Mouse (Mus musculus) liver, embryonic 16.5 days (tissue): ENCODE results near the gene Myd88. TPM values are rescaled to one million over a fixed set of nuclear protein-coding genes. Genes with fewer than 3 reads are reported as not detected.

Source experiments
- ATAC-seq: fragments of 200-750 bp; cut with Nextera tagmentation; 2 replicates; pipeline ENCODE4 v1.8.0; 2017; ENCODE audit warnings: low read depth, mild to moderate bottlenecking, moderate number of reproducible peaks, moderate library complexity
- H3K27ac ChIP-seq: fragments of 300-500 bp; sonication (generic); 2 replicates; pipeline ENCODE4 v1.5.1; 2014; ENCODE audit warnings: mild to moderate bottlenecking, low read length
- H3K27me3 ChIP-seq: fragments of 300-500 bp; sonication (generic); 2 replicates; pipeline ENCODE4 v1.6.1; 2014; ENCODE audit warnings: low read depth, low read length, mixed read lengths; ENCODE audit not compliant: control insufficient read depth, insufficient read depth
- H3K36me3 ChIP-seq: fragments of 300-500 bp; sonication (generic); 2 replicates; pipeline ENCODE4 v1.6.1; 2014; ENCODE audit warnings: mild to moderate bottlenecking; ENCODE audit not compliant: control insufficient read depth, insufficient read depth
- H3K4me1 ChIP-seq: fragments of 300-500 bp; sonication (generic); 2 replicates; pipeline ENCODE4 v1.6.1; 2014; ENCODE audit warnings: low read depth, low read length, mixed read lengths; ENCODE audit not compliant: control insufficient read depth
- H3K4me2 ChIP-seq: fragments of 300-500 bp; sonication (generic); 2 replicates; pipeline ENCODE4 v1.6.1; 2014; ENCODE audit warnings: low read depth, low read length, mixed read lengths
- H3K4me3 ChIP-seq: fragments of 300-500 bp; sonication (generic); 2 replicates; pipeline ENCODE4 v1.5.1; 2014; ENCODE audit warnings: low read depth, mild to moderate bottlenecking, low read length
- H3K9ac ChIP-seq: fragments of 300-500 bp; sonication (generic); 2 replicates; pipeline ENCODE4 v1.6.1; 2014; ENCODE audit warnings: low read depth, low read length
- H3K9me3 ChIP-seq: fragments of 300-500 bp; sonication (generic); replicated peaks from 2 replicates; pipeline ENCODE4 v1.6.1; 2016; ENCODE audit warnings: low read length; ENCODE audit not compliant: control insufficient read depth
- WGBS: fragments of 180-500 bp; shearing (Covaris S2); extraction: QIAGEN DNeasy Blood & Tissue Kit; methylation state at CpG from one replicate; pipeline ENCODE4 v1.1.7; 2014; ENCODE audit not compliant: insufficient replicate concordance; 5-methylcytosine and 5-hydroxymethylcytosine counted together
- polyA plus RNA-seq: library from polyadenylated mRNA; unstranded; fragments of >200 nt; fragmentation: Nextera tagmentation; extraction: Ambion mirVana; gene quantifications from 2 replicates; pipeline ENCODE4 v1.2.1, GENCODE M21; 2015

The Myd88 gene
- polyA plus RNA-seq, 1 experiment from 2014 or later = 14.7 TPM

DNA sequence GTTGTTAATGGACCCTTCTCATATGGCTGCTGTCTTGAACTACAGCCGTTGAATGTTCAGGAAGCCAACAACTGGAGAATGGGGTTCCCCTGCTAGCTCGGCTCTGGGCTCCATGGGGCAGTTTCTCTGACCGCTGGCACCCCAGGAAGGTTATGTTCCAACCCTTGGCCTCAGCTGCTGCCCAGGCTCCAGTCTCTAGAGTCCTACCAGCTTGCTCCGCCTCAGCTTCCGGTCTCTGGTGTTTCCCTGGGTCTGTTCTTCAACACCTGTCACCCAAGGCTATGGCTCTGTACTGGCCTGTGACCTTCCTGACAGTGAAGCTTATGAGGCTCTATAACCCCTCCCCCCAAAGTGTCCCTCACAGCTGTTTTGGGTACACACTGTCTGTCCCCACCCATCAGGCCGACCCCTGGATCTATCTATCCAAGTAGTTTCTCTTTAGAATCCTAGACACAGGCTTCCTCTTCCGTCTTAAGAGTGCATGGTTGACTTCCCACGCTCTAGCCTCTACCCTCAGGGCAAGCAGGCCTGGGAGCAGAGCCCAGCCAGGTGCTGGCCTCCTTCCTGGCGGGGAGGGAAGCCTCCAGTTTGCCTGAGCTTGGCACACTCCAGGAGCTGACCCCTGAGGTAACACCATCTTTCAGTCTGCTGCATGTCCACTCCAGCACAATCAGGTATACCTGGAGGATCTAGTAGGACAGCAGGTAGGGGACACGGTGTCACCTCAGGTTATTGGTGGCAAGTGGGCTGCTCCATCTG, 9.9 kb upstream of the Myd88 start:
- Histone ChIP-seq H3K36me3 (peaks cover 4% of the 10 kb centered on the region), H3K4me3 (no peak overlapping the region), H3K4me2 (no peak overlapping the region), H3K27me3 (no peaks in the 10 kb centered on the region), H3K9me3 (no peaks in the 10 kb centered on the region), H3K9ac (no peak overlapping the region), H3K4me1 (no peaks in the 10 kb centered on the region), H3K27ac (no peak overlapping the region)
- no peak for ATAC-seq
- WGBS = 75% methylated on average over 10 of the region's 10 CpGs

DNA sequence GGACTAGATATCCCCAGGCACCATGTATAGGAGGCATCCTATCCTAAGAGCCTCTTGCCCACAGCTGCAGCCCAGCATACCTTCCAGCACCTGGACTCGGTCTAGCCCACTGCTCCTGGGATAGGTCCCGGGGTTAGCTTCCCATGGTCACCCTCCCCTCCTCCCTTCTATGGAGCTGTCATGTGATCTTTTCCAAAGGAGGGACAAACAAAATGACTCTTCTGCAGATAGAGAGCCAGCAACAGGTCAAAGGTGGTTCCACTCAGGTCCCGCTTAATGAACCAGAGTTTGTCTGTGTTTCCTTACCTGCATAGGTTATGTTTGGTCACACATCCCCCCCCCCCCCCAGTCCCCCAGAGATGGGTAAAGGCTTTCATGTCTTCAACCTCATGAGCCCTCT, 9.3 kb upstream of the Myd88 start:
- no peaks in the 10 kb centered on the region for H3K9me3 ChIP-seq
- no peak overlapping the region for H3K27ac ChIP-seq
- H3K36me3 ChIP-seq = peaks cover 5% of the 10 kb centered on the region
- H3K27me3 ChIP-seq = no peaks in the 10 kb centered on the region
- 0 out of 2 replicates have a peak, but pooled peaks have one; percentile 7 for ATAC-seq
- no peak overlapping the region for H3K9ac ChIP-seq
- WGBS = 63% methylated on average over 3 of the region's 3 CpGs
- H3K4me2 ChIP-seq = no peak overlapping the region
- no peak overlapping the region for H3K4me3 ChIP-seq
- H3K4me1 ChIP-seq = no peaks in the 10 kb centered on the region

DNA sequence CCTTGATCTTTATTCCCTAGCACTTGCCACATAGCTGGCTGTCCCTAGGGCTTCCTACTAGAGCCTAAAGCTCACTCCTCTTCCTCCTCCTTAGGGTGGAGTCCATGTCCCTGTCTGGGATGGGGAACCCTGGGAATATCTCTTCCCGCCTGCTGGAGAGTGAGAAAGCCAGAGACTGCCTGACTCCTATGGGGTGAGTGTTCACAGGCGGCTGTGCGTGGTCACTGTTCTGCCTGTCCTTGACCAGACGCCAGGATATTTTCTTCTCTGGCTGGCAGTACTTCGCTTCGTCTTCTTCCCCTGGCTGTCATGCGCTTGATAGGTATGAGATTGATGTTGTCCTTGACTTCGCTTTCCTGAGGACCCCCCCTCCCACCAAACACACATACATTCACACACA, 5.2 kb upstream of the Myd88 start:
- H3K4me2 ChIP-seq = no peak overlapping the region
- no peak overlapping the region for H3K4me3 ChIP-seq
- peaks cover 6% of the 10 kb centered on the region for H3K36me3 ChIP-seq
- H3K27ac ChIP-seq = no peak overlapping the region
- no peaks in the 10 kb centered on the region for H3K9me3 ChIP-seq
- 84% methylated on average over 8 of the region's 8 CpGs for WGBS
- H3K4me1 ChIP-seq = peaks cover 10% of the 10 kb centered on the region
- no peak for ATAC-seq
- no peak overlapping the region for H3K9ac ChIP-seq
- H3K27me3 ChIP-seq = no peaks in the 10 kb centered on the region

- Histone ChIP-seq H3K4me2 (no peak overlapping the region), H3K4me3 (no peak overlapping the region), H3K9ac (no peak overlapping the region), H3K27ac (no peak overlapping the region), H3K36me3 (peaks cover 4% of the 10 kb centered on the region), H3K9me3 (no peaks in the 10 kb centered on the region), H3K27me3 (no peaks in the 10 kb centered on the region), H3K4me1 (peaks cover 23% of the 10 kb centered on the region)
- WGBS = 64% methylated on average over 7 of the region's 7 CpGs
- ATAC-seq = no peak
These were observed 1.5 kb upstream of the Myd88 start for GRCm38 (mm10) chr9:119342728-119343127.

DNA sequence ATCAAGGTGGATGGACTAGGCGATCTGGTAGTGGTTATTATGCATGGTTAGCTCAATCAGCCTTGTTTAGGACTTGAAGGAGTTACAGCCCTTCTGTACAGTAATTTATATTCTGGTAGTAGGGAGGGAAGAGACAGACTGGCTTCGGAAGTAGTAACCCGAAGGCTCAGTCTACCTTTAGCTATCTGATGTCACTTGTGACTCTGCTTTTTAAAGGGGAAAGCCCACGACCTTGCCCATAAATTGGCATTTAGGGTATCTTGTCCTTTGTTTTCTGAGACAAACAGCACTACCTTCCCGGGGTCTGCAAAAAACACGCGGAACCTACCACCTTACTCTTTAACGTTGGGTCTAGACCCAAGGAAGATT, 1.0 kb downstream of the Myd88 start:
- H3K36me3 ChIP-seq = no peaks in the 10 kb centered on the region
- 1% methylated on average over 8 of the region's 8 CpGs for WGBS
- peak overlapping the region; percentile 96 for H3K4me2 ChIP-seq
- H3K4me3 ChIP-seq = peak overlapping the region; percentile 68
- peak overlapping the region; percentile 72 for H3K9ac ChIP-seq
- ATAC-seq = no peak
- H3K27ac ChIP-seq = peak overlapping the region; percentile 91
- H3K4me1 ChIP-seq = peaks cover 23% of the 10 kb centered on the region
- H3K27me3 ChIP-seq = no peaks in the 10 kb centered on the region
- H3K9me3 ChIP-seq = no peaks in the 10 kb centered on the region

DNA sequence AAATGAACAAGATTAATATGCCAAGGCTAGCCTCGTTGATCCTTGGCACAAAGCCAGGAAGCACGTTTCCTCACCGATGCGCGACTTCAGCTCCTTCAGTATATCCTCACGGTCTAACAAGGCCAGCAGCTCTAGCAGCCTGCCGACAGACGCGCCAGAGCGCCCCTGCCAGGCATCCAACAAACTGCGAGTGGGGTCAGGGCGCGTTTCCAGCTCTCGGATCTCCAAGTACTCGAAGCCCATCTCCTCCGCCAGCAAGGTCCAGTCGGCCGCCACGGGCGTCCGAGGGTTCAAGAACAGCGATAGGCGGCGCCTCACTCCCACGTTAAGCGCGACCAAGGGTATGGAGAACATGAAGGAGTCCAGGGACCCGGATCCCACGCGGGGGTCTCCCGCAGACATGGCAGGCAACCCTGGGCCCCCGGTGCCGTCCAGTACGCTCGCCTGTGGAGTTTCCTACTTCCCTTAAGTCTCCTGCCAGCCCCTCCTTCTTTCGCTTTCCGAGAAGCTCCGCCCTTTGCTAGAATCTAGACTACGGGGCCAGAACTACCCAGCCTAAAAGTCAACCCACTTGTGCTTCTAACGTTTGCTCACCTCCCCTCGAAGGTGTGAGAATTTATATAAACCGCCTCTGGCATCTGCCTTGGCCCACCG, 1.5 kb downstream of the Myd88 start, which contains the start of gene Acaa1a:
Gene Acaa1a (plus strand): TSS at position 119 of the 654 bp plus-strand sequence.
- Histone ChIP-seq H3K27ac (peak within 1 kb of the TSS; percentile 91), H3K9me3 (no peaks in the 10 kb centered on the region), H3K9ac (peak within 1 kb of the TSS; percentile 72), H3K4me1 (peaks cover 23% of the 10 kb centered on the region), H3K36me3 (no peaks in the 10 kb centered on the region), H3K27me3 (no peaks in the 10 kb centered on the region), H3K4me2 (peak within 1 kb of the TSS; percentile 96), H3K4me3 (peak within 1 kb of the TSS; percentile 68)
- WGBS = under 1% methylated on average over 43 of the region's 43 CpGs
- ATAC-seq = peak; percentile 35

DNA sequence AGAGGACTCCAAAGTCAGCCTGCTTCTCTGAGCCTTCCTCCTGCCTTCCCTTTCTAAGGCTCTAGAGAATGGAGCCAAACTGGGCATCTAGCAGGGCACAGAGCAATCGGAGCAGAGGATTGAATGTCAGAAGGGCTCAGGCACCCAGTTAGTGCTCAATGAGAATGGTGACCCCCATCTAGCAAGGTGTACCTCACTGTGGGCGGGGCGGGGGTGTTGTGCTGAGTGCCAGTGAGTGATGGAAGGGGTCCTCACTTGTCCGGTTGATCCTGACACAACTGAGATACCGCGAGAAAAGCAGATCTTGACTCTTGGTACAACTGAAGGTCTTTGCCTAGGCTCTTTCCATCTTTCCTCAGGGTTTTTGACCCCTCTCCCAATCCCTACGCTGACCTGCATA, 2.1 kb downstream of the Myd88 start:
- H3K4me3 ChIP-seq = peak overlapping the region; percentile 68
- no peak overlapping the region for H3K27ac ChIP-seq
- H3K9me3 ChIP-seq = no peaks in the 10 kb centered on the region
- no peaks in the 10 kb centered on the region for H3K27me3 ChIP-seq
- H3K4me1 ChIP-seq = peaks cover 23% of the 10 kb centered on the region
- peak overlapping the region; percentile 72 for H3K9ac ChIP-seq
- ATAC-seq = no peak
- 35% methylated on average over 7 of the region's 7 CpGs for WGBS
- peak overlapping the region; percentile 96 for H3K4me2 ChIP-seq
- H3K36me3 ChIP-seq = no peaks in the 10 kb centered on the region

GRCm38 (mm10) chr9:119338350-119338749, 2.9 kb downstream of the Myd88 start:
- no peak for ATAC-seq
- H3K4me3 ChIP-seq = no peak overlapping the region
- WGBS = 77% methylated on average over 3 of the region's 3 CpGs
- no peak overlapping the region for H3K4me2 ChIP-seq
- H3K4me1 ChIP-seq = peaks cover 23% of the 10 kb centered on the region
- H3K36me3 ChIP-seq = no peaks in the 10 kb centered on the region
- no peaks in the 10 kb centered on the region for H3K9me3 ChIP-seq
- H3K27ac ChIP-seq = no peak overlapping the region
- H3K9ac ChIP-seq = no peak overlapping the region
- H3K27me3 ChIP-seq = no peaks in the 10 kb centered on the region

- Histone ChIP-seq H3K4me1 (peaks cover 23% of the 10 kb centered on the region), H3K4me3 (no peak overlapping the region), H3K27ac (no peak overlapping the region), H3K9ac (no peak overlapping the region), H3K27me3 (no peaks in the 10 kb centered on the region), H3K9me3 (no peaks in the 10 kb centered on the region), H3K4me2 (no peak overlapping the region), H3K36me3 (no peaks in the 10 kb centered on the region)
- ATAC-seq = no peak
- 87% methylated on average over 14 of the region's 14 CpGs for WGBS
These were observed 3.4 kb downstream of the Myd88 start for GRCm38 (mm10) chr9:119337842-119338241.
